Mouse (Mus musculus) intestine, embryonic 15.5 days (tissue): Measurements from ENCODE around the gene Tmem178b. TPM values are rescaled to one million over a fixed set of nuclear protein-coding genes. Genes with fewer than 3 reads are reported as not detected.

Experiments used
- ATAC-seq: fragments of 200-750 bp; cut with Nextera tagmentation; 2 replicates; pipeline ENCODE4 v1.8.0; 2017; ENCODE audit warnings: moderate TSS enrichment, moderate library complexity
- H3K27ac ChIP-seq: fragments of 300-500 bp; sonication (generic); 2 replicates; pipeline ENCODE4 v1.5.1; 2015; ENCODE audit warnings: mild to moderate bottlenecking, inconsistent platforms
- H3K27me3 ChIP-seq: fragments of 300-500 bp; sonication (generic); replicated peaks from 2 replicates; pipeline ENCODE4 v1.6.1; 2015; ENCODE audit warnings: inconsistent platforms
- H3K36me3 ChIP-seq: fragments of 300-500 bp; sonication (generic); 2 replicates; pipeline ENCODE4 v1.6.1; 2015; ENCODE audit warnings: inconsistent platforms
- H3K4me1 ChIP-seq: fragments of 300-500 bp; sonication (generic); replicated peaks from 2 replicates; pipeline ENCODE4 v1.6.1; 2015; ENCODE audit warnings: inconsistent platforms
- H3K4me2 ChIP-seq: fragments of 300-500 bp; sonication (generic); replicated peaks from 2 replicates; pipeline ENCODE4 v1.6.1; 2015; ENCODE audit warnings: mild to moderate bottlenecking, inconsistent platforms
- H3K4me3 ChIP-seq: fragments of 300-500 bp; sonication (generic); replicated peaks from 2 replicates; pipeline ENCODE4 v1.5.1; 2015; ENCODE audit warnings: inconsistent platforms
- H3K9ac ChIP-seq: fragments of 300-500 bp; sonication (generic); 2 replicates; pipeline ENCODE4 v1.6.1; 2015; ENCODE audit warnings: inconsistent platforms
- H3K9me3 ChIP-seq: fragments of 300-500 bp; sonication (generic); 2 replicates; pipeline ENCODE4 v1.6.1; 2016; ENCODE audit warnings: inconsistent platforms
- WGBS: fragments of 180-500 bp; shearing (Covaris S2); methylation state at CpG from one replicate; pipeline ENCODE4 v1.1.7; 2015; 5-methylcytosine and 5-hydroxymethylcytosine counted together
- polyA plus RNA-seq: library from polyadenylated mRNA; unstranded; fragments of >200 nt; fragmentation: Nextera tagmentation; extraction: Ambion mirVana; gene quantifications from 2 replicates; pipeline ENCODE4 v1.2.1, GENCODE M21; 2015

Tmem178b gene
- polyA plus RNA-seq, 1 experiment from 2014 or later: 0.68 TPM

GRCm38 (mm10) chr6:40048969-40049908, 176.2 kb downstream of the Tmem178b start:
- WGBS: 41% methylated on average over 11 of the region's 11 CpGs

GRCm38 (mm10) chr6:40049909-40050484, 176.9 kb downstream of the Tmem178b start:
- no peak overlapping the region for H3K9ac ChIP-seq
- no peak for ATAC-seq
- no peaks in the 10 kb centered on the region for H3K4me1 ChIP-seq
- no peaks in the 10 kb centered on the region for H3K9me3 ChIP-seq
- no peak overlapping the region for H3K4me3 ChIP-seq
- WGBS: 83% methylated on average over 6 of the region's 6 CpGs
- no peaks in the 10 kb centered on the region for H3K36me3 ChIP-seq
- no peak overlapping the region for H3K4me2 ChIP-seq
- no peak overlapping the region for H3K27ac ChIP-seq
- no peaks in the 10 kb centered on the region for H3K27me3 ChIP-seq

More at GRCm38 (mm10) chr6:40048969-40049908, 176.2 kb downstream of the Tmem178b start:
- Histone ChIP-seq H3K4me1 (no peaks in the 10 kb centered on the region), H3K27me3 (no peaks in the 10 kb centered on the region), H3K27ac (no peak overlapping the region), H3K9me3 (no peaks in the 10 kb centered on the region), H3K9ac (no peak overlapping the region), H3K36me3 (no peaks in the 10 kb centered on the region), H3K4me2 (no peak overlapping the region), H3K4me3 (no peak overlapping the region)
- no peak for ATAC-seq

GRCm38 (mm10) chr6:40051698-40052097, 178.6 kb downstream of the Tmem178b start:
- Histone ChIP-seq H3K9ac (no peak overlapping the region), H3K4me1 (no peaks in the 10 kb centered on the region), H3K36me3 (no peaks in the 10 kb centered on the region), H3K9me3 (no peaks in the 10 kb centered on the region), H3K27me3 (no peaks in the 10 kb centered on the region), H3K4me2 (no peak overlapping the region), H3K4me3 (no peak overlapping the region), H3K27ac (no peak overlapping the region)
- no peak for ATAC-seq
- 86% methylated on average over 2 of the region's 2 CpGs for WGBS

- Histone ChIP-seq H3K4me2 (no peak overlapping the region), H3K27ac (no peak overlapping the region), H3K4me3 (no peak overlapping the region), H3K4me1 (no peaks in the 10 kb centered on the region), H3K9me3 (no peaks in the 10 kb centered on the region), H3K9ac (no peak overlapping the region), H3K27me3 (no peaks in the 10 kb centered on the region), H3K36me3 (no peaks in the 10 kb centered on the region)
- ATAC-seq: no peak
- WGBS: 88% methylated on average over 1 of the region's 1 CpGs
Measured at GRCm38 (mm10) chr6:40052593-40052992, 179.5 kb downstream of the Tmem178b start.

GRCm38 (mm10) chr6:40059466-40059865, 186.4 kb downstream of the Tmem178b start:
- WGBS: 49% methylated on average over 3 of the region's 3 CpGs
- Histone ChIP-seq H3K4me3 (no peak overlapping the region), H3K9me3 (no peaks in the 10 kb centered on the region), H3K27ac (no peak overlapping the region), H3K9ac (no peak overlapping the region), H3K4me2 (no peak overlapping the region), H3K4me1 (no peaks in the 10 kb centered on the region), H3K36me3 (no peaks in the 10 kb centered on the region), H3K27me3 (no peaks in the 10 kb centered on the region)
- ATAC-seq: no peak

- H3K4me2 ChIP-seq: no peak overlapping the region
- no peak for ATAC-seq
- H3K4me3 ChIP-seq: no peak overlapping the region
- no peaks in the 10 kb centered on the region for H3K4me1 ChIP-seq
- H3K36me3 ChIP-seq: no peaks in the 10 kb centered on the region
- no peak overlapping the region for H3K9ac ChIP-seq
- H3K27ac ChIP-seq: no peak overlapping the region
- H3K27me3 ChIP-seq: no peaks in the 10 kb centered on the region
- 76% methylated on average over 5 of the region's 5 CpGs for WGBS
- H3K9me3 ChIP-seq: no peaks in the 10 kb centered on the region
Measured at GRCm38 (mm10) chr6:40061327-40062189, 188.5 kb downstream of the Tmem178b start.

- no peak overlapping the region for H3K4me2 ChIP-seq
- 88% methylated on average over 7 of the region's 7 CpGs for WGBS
- H3K9ac ChIP-seq: no peak overlapping the region
- no peak for ATAC-seq
- no peaks in the 10 kb centered on the region for H3K9me3 ChIP-seq
- H3K27ac ChIP-seq: no peak overlapping the region
- no peaks in the 10 kb centered on the region for H3K36me3 ChIP-seq
- no peaks in the 10 kb centered on the region for H3K4me1 ChIP-seq
- no peaks in the 10 kb centered on the region for H3K27me3 ChIP-seq
- H3K4me3 ChIP-seq: no peak overlapping the region
Measured at GRCm38 (mm10) chr6:40062190-40062501, 189.1 kb downstream of the Tmem178b start.

- H3K4me3 ChIP-seq: no peak overlapping the region
- H3K27me3 ChIP-seq: no peaks in the 10 kb centered on the region
- no peaks in the 10 kb centered on the region for H3K36me3 ChIP-seq
- no peaks in the 10 kb centered on the region for H3K9me3 ChIP-seq
- 69% methylated on average over 1 of the region's 1 CpGs for WGBS
- H3K27ac ChIP-seq: no peak overlapping the region
- H3K4me2 ChIP-seq: 0 out of 2 replicates have a peak overlapping the region, but pooled peaks have one; percentile 11
- no peak overlapping the region for H3K9ac ChIP-seq
- H3K4me1 ChIP-seq: 0 out of 2 replicates have a peak, but pooled peaks cover 6% of the 10 kb centered on the region
- peak; percentile 90 for ATAC-seq
Measured at GRCm38 (mm10) chr6:40063438-40063837, 190.4 kb downstream of the Tmem178b start.

GRCm38 (mm10) chr6:40063899-40064298, 190.8 kb downstream of the Tmem178b start:
- no peaks in the 10 kb centered on the region for H3K36me3 ChIP-seq
- no peak overlapping the region for H3K9ac ChIP-seq
- ATAC-seq: peak; percentile 52
- 61% methylated on average over 1 of the region's 1 CpGs for WGBS
- H3K4me3 ChIP-seq: no peak overlapping the region
- H3K27ac ChIP-seq: no peak overlapping the region
- H3K27me3 ChIP-seq: no peaks in the 10 kb centered on the region
- H3K4me2 ChIP-seq: no peak overlapping the region
- H3K4me1 ChIP-seq: 0 out of 2 replicates have a peak, but pooled peaks cover 9% of the 10 kb centered on the region
- H3K9me3 ChIP-seq: no peaks in the 10 kb centered on the region

GRCm38 (mm10) chr6:40064342-40064741, 191.3 kb downstream of the Tmem178b start:
- Histone ChIP-seq H3K36me3 (no peaks in the 10 kb centered on the region), H3K4me1 (0 out of 2 replicates have a peak, but pooled peaks cover 9% of the 10 kb centered on the region), H3K4me3 (no peak overlapping the region), H3K4me2 (no peak overlapping the region), H3K9ac (no peak overlapping the region), H3K27ac (no peak overlapping the region), H3K27me3 (no peaks in the 10 kb centered on the region), H3K9me3 (no peaks in the 10 kb centered on the region)
- ATAC-seq: peak; percentile 9; the same call in 1 of the 2 replicates
- WGBS: 57% methylated on average over 2 of the region's 2 CpGs

GRCm38 (mm10) chr6:40068467-40068866, 195.4 kb downstream of the Tmem178b start:
- Histone ChIP-seq H3K27me3 (no peaks in the 10 kb centered on the region), H3K4me3 (no peak overlapping the region), H3K9me3 (no peaks in the 10 kb centered on the region), H3K4me1 (0 out of 2 replicates have a peak, but pooled peaks cover 12% of the 10 kb centered on the region), H3K36me3 (no peaks in the 10 kb centered on the region), H3K9ac (no peak overlapping the region), H3K27ac (no peak overlapping the region), H3K4me2 (no peak overlapping the region)
- WGBS: 33% methylated on average over 6 of the region's 6 CpGs
- no peak for ATAC-seq

- Histone ChIP-seq H3K4me2 (no peak overlapping the region), H3K27me3 (no peaks in the 10 kb centered on the region), H3K9me3 (no peaks in the 10 kb centered on the region), H3K9ac (no peak overlapping the region), H3K4me1 (0 out of 2 replicates have a peak, but pooled peaks cover 12% of the 10 kb centered on the region), H3K4me3 (no peak overlapping the region), H3K27ac (no peak overlapping the region), H3K36me3 (no peaks in the 10 kb centered on the region)
- WGBS: 34% methylated on average over 3 of the region's 3 CpGs
- 0 out of 2 replicates have a peak, but pooled peaks have one; percentile 65 for ATAC-seq
Measured at GRCm38 (mm10) chr6:40071007-40071406, 197.9 kb downstream of the Tmem178b start.
